Mouse (Mus musculus): Measurements from ENCODE around the gene Zan.

Gene Zan

DNA sequence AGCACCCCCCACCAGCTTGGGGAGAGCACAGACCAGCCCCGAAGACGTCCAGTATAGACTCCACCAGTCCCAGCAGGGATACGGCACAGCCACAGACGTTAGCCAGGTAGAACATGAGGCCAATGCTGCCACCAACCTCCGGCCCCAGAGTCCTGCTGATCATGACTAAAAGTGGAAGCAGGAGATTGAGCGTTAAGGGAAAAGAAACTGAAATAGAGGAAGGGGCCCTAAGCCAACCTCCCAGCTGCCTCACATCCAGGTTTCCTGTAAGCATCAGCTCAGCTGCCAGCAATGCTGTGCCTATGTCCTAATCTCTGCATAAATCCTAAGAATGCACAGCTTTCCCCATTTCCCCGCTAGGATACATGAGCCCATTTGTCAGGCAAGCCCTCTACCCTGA, 146.0 kb downstream of the Zan start:
- no peak for DNase-seq (ENCODE audit: low spot score)
